In the genomic region with DNA sequence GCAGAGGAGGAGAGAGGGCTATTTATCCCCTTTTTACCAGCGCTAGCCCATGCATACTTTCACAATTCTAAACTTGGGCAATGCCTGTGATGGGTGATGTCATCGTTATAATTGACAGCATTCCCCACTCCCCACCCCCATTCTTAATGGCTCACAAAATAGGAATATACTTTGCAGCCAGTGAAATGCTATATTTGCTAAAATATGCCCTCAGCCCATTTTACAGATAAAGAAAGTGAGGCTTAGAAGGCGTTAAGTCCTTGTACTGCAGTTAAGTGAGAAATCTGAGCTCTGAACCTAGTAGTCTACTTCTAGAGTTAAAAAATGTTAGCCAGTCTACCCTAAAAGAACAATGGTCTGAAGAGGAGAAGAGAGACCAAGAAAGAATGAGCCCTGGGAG, we compare ENCODE assay signal across 21 mouse cellular contexts. TPM values are rescaled to one million over a fixed set of nuclear protein-coding genes. Genes with fewer than 3 reads are reported as not detected.
DNase-seq lines count a peak whose midpoint lies in the region; ATAC-seq and TF ChIP-seq lines count a peak whose summit lies in the region.
"Had no signal": no experiment of that assay in that cellular context is flagged by ENCODE, and none has a peak within 500 bp of the region (broad histone marks: within the 10 kb centered on the region; RNA-seq: fewer than 3 reads in every experiment).

No protein-coding gene starts in this region.

- H3K4me1 ChIP-seq in heart, embryonic 12.5 days (replicated peaks): peaks cover 50% of the 10 kb centered on the region
- peaks cover 46% of the 10 kb centered on the region for H3K4me1 ChIP-seq in neural tube, embryonic 13.5 days (replicated peaks)

- no peak overlapping the region for H3ac ChIP-seq in myocyte (ENCODE audit: control insufficient read depth, insufficient read length)

- no peak overlapping the region for H3K9ac ChIP-seq in heart, embryonic 12.5 days
- H3K9ac ChIP-seq in neural tube, embryonic 13.5 days: no peak overlapping the region
- H3K9ac ChIP-seq: kidney, embryonic 15.5 days; liver, embryonic 14.5 days; lung, embryonic 14.5 days had no signal

- peaks cover 6% of the 10 kb centered on the region; the same call in 1 of the 2 replicates for H3K27me3 ChIP-seq in heart, embryonic 12.5 days (replicated peaks)
- H3K27me3 ChIP-seq in neural tube, embryonic 13.5 days: peaks cover 20% of the 10 kb centered on the region
- H3K27me3 ChIP-seq in myocyte (ENCODE audit: control insufficient read depth, insufficient read depth, insufficient read length): peaks cover 5% of the 10 kb centered on the region

- DNase-seq in cerebellum, adult 9-10 months: peak; percentile 53
- DNase-seq in cerebellum, adult 11 months: no peak
- no peak for DNase-seq in heart, postnatal 14 days
- no peak for DNase-seq in neural tube, embryonic 10.5 days (ENCODE audit: extremely low spot score, low spot score)
- DNase-seq: adrenal gland, postnatal 14 days; kidney, postnatal 36 days; lung, embryonic 14.5 days; thymus, adult 18-20 months; thymus, postnatal 36 days had no signal

- 64% methylated on average over 3 of the region's 3 CpGs for WGBS in heart, embryonic 12.5 days
- 64% methylated on average over 3 of the region's 3 CpGs for WGBS in neural tube, embryonic 13.5 days

- no peak overlapping the region for H3K27ac ChIP-seq in heart, embryonic 12.5 days (ENCODE audit: poor library complexity, severe bottlenecking)
- H3K27ac ChIP-seq in neural tube, embryonic 13.5 days (replicated peaks): no peak overlapping the region
- H3K27ac ChIP-seq: left cerebral cortex, adult 2 months; liver, embryonic 14.5 days; neural tube, embryonic 12.5 days had no signal

- no peaks in the 10 kb centered on the region for H3K9me3 ChIP-seq in heart, embryonic 12.5 days (replicated peaks)
- H3K9me3 ChIP-seq in neural tube, embryonic 13.5 days: no peaks in the 10 kb centered on the region
- H3K9me3 ChIP-seq: kidney, embryonic 15.5 days; neural tube, embryonic 12.5 days had no signal

- peak overlapping the region; percentile 46 for H3K4me2 ChIP-seq in heart, embryonic 12.5 days
- H3K4me2 ChIP-seq in neural tube, embryonic 13.5 days: peak overlapping the region; percentile 92; the same call in 1 of the 2 replicates
- H3K4me2 ChIP-seq in myocyte (ENCODE audit: low read depth): peak overlapping the region; percentile 15

- intact Hi-C loops in heart, postnatal 14 days (cut with DNase I): no loop called here

- H3K4me3 ChIP-seq in heart, embryonic 12.5 days: no peak overlapping the region
- no peak overlapping the region for H3K4me3 ChIP-seq in neural tube, embryonic 13.5 days
- no peak overlapping the region for H3K4me3 ChIP-seq in myocyte

- H3K79me2 ChIP-seq in myocyte (ENCODE audit: control insufficient read depth, insufficient read depth): no peaks in the 10 kb centered on the region

- H3K36me3 ChIP-seq in heart, embryonic 12.5 days: peaks cover 41% of the 10 kb centered on the region
- H3K36me3 ChIP-seq in neural tube, embryonic 13.5 days: peaks cover 45% of the 10 kb centered on the region
- peaks cover 6% of the 10 kb centered on the region for H3K36me3 ChIP-seq in myocyte (ENCODE audit: control insufficient read depth, insufficient read depth)

- ATAC-seq in heart, embryonic 12.5 days (ENCODE audit: insufficient number of reproducible peaks, low FRiP score): no peak
- ATAC-seq in neural tube, embryonic 13.5 days (ENCODE audit: low read depth): no peak
- ATAC-seq in CD4-positive, CD25-positive, alpha-beta regulatory T cell, adult 4 months: no peak
- ATAC-seq: intestine, postnatal 0 days had no signal

- no peak for TF ChIP-seq POLR2A in myocyte (IDR thresholded peaks at IDR 0.05; ENCODE audit: insufficient read length, low read depth)

TF ChIP-seq in myocyte, 11 proteins besides CTCF, POLR2A, EP300 and RAD21:
- TF ChIP-seq E2F4 (IDR thresholded peaks at IDR 0.05; ENCODE audit: insufficient read depth) (no peak), MAX (IDR thresholded peaks at IDR 0.05; ENCODE audit: low read depth) (no peak), REST (IDR thresholded peaks at IDR 0.05; ENCODE audit: insufficient read depth, insufficient read length) (no peak), MYOD1 (IDR thresholded peaks at IDR 0.05; ENCODE audit: control insufficient read depth in 1 of 3, insufficient read length in 2 of 3, low read depth in 2 of 3) (no peak), MYOG (IDR thresholded peaks at IDR 0.05; ENCODE audit: control insufficient read depth in 1 of 3, insufficient read depth in 1 of 3, insufficient read length in 2 of 3, low read depth in 2 of 3) (no peak), TCF3 (IDR thresholded peaks at IDR 0.05; ENCODE audit: insufficient read length, low read depth) (no peak), USF1 (IDR thresholded peaks at IDR 0.05; ENCODE audit: low read depth) (no peak), POLR2AphosphoS2 (IDR thresholded peaks at IDR 0.05; ENCODE audit: insufficient read length, low read depth) (no peak), TCF12 (IDR thresholded peaks at IDR 0.05; ENCODE audit: insufficient read depth, poor library complexity, severe bottlenecking) (no peak), SRF (IDR thresholded peaks at IDR 0.05; ENCODE audit: control insufficient read depth, insufficient read length, low read depth) (no peak), CEBPB (IDR thresholded peaks at IDR 0.05; ENCODE audit: insufficient read depth, poor library complexity, severe bottlenecking) (no peak)
TF ChIP-seq in myocyte: peak in this region for 0.

RNA-seq across cellular contexts. Expression of a gene that starts 3.2 kb away (rescaled TPM):
- polyA plus RNA-seq in heart, embryonic 12.5 days (2016; fragmentation: Nextera tagmentation; extraction: Ambion mirVana): 4.5 and 5.6 TPM in 2 replicates
- total RNA-seq in heart, postnatal 14 days (2021): 10 to 100 TPM; 10.5 to 11.4 TPM
- polyA plus RNA-seq in neural tube, embryonic 13.5 days (2015; fragmentation: Nextera tagmentation; extraction: Ambion mirVana): 20.3 and 21.6 TPM in 2 replicates
- 162 TPM for polyA plus RNA-seq in myocyte (2012; fragmentation: generic; extraction: Trizol)
- polyA plus RNA-seq in CD4-positive, CD25-positive, alpha-beta regulatory T cell, adult 4 months (2017; shearing (Covaris generic)): not detected
- total RNA-seq: monocyte, adult 5-6 weeks had no signal

RNA-seq across cellular contexts. Expression of a gene that starts 14.2 kb away (rescaled TPM):
- 189 and 191 TPM in 2 replicates for polyA plus RNA-seq in heart, embryonic 12.5 days (2016; fragmentation: Nextera tagmentation; extraction: Ambion mirVana)
- total RNA-seq in heart, postnatal 14 days (2021): 100 to 1,000 TPM; 130 to 136 TPM
- 83.3 and 88.6 TPM in 2 replicates for polyA plus RNA-seq in neural tube, embryonic 13.5 days (2015; fragmentation: Nextera tagmentation; extraction: Ambion mirVana)
- polyA plus RNA-seq in myocyte (2012; fragmentation: generic; extraction: Trizol): 174 TPM
- polyA plus RNA-seq in CD4-positive, CD25-positive, alpha-beta regulatory T cell, adult 4 months (2017; shearing (Covaris generic)): 10 to 100 TPM; 23.3 to 51.4 TPM

RNA-seq across cellular contexts. Expression of a gene that starts 25.6 kb away (rescaled TPM):
- polyA plus RNA-seq in heart, embryonic 12.5 days (2016; fragmentation: Nextera tagmentation; extraction: Ambion mirVana): 16.5 and 22.5 TPM in 2 replicates
- 1 to 10 TPM; 3.1 to 3.3 TPM for total RNA-seq in heart, postnatal 14 days (2021)
- 5.7 and 6.2 TPM in 2 replicates for polyA plus RNA-seq in neural tube, embryonic 13.5 days (2015; fragmentation: Nextera tagmentation; extraction: Ambion mirVana)
- 7.2 TPM for polyA plus RNA-seq in myocyte (2012; fragmentation: generic; extraction: Trizol)
- 1 to 10 TPM in 1 of 2 experiments, under 1 TPM in 1; 0.36 to 1.5 TPM for polyA plus RNA-seq in CD4-positive, CD25-positive, alpha-beta regulatory T cell, adult 4 months (2017; shearing (Covaris generic))

RNA-seq across cellular contexts. Expression of a gene that starts 36.6 kb away (rescaled TPM):
- polyA plus RNA-seq in heart, embryonic 12.5 days (2016; fragmentation: Nextera tagmentation; extraction: Ambion mirVana): 253 and 260 TPM in 2 replicates
- 100 to 1,000 TPM; 163 to 176 TPM for total RNA-seq in heart, postnatal 14 days (2021)
- polyA plus RNA-seq in neural tube, embryonic 13.5 days (2015; fragmentation: Nextera tagmentation; extraction: Ambion mirVana): 154 TPM in 2 replicates
- 274 TPM for polyA plus RNA-seq in myocyte (2012; fragmentation: generic; extraction: Trizol)
- polyA plus RNA-seq in CD4-positive, CD25-positive, alpha-beta regulatory T cell, adult 4 months (2017; shearing (Covaris generic)): 10 to 100 TPM; 44.0 to 44.2 TPM

RNA-seq across cellular contexts. Expression of a gene that starts 51.1 kb away (rescaled TPM):
- polyA plus RNA-seq in heart, embryonic 12.5 days (2016; fragmentation: Nextera tagmentation; extraction: Ambion mirVana): 1.7 and 1.8 TPM in 2 replicates
- under 1 TPM in 1 of 2 experiments, not detected in 1; 0.29 TPM for total RNA-seq in heart, postnatal 14 days (2021)
- polyA plus RNA-seq in neural tube, embryonic 13.5 days (2015; fragmentation: Nextera tagmentation; extraction: Ambion mirVana): 156 and 161 TPM in 2 replicates
- polyA plus RNA-seq in myocyte (2012; fragmentation: generic; extraction: Trizol): 10.3 TPM
- 1 to 10 TPM; 3.3 to 3.5 TPM for polyA plus RNA-seq in CD4-positive, CD25-positive, alpha-beta regulatory T cell, adult 4 months (2017; shearing (Covaris generic))
- total RNA-seq: heart, postnatal 25 days; megakaryocyte, adult 5-6 weeks; monocyte, adult 5-6 weeks had no signal

Comparison
In these comparisons a context has a peak if more than half of its experiments do, and no peak if none do; other contexts are left out.
1. H3K4me2 ChIP-seq: peak in every context shown above with its lines; median percentile 92 in neural tube, embryonic 13.5 days; 46 in heart, embryonic 12.5 days; 15 in myocyte.